Comparison of ENCODE assay signal across 9 mouse cellular contexts in genomic region chr12:79752189-79752588, GRCm38 (mm10).
A peak's percentile ranks its signal among the peaks of the same experiment; 100 is the strongest.
DNase-seq lines count a peak whose midpoint lies in the region; ATAC-seq and TF ChIP-seq lines count a peak whose summit lies in the region.
"Had no signal": no experiment of that assay in that cellular context is flagged by ENCODE, and none has a peak within 500 bp of the region (broad histone marks: within the 10 kb centered on the region; RNA-seq: fewer than 3 reads in every experiment).

No protein-coding gene starts in this region.

- H3K9me3 ChIP-seq in heart, postnatal 0 days (replicated peaks; ENCODE audit: control insufficient read depth, low read length): no peaks in the 10 kb centered on the region
- H3K9me3 ChIP-seq in embryonic facial prominence, embryonic 14.5 days (ENCODE audit: control insufficient read depth, low read length): no peaks in the 10 kb centered on the region
- H3K9me3 ChIP-seq in kidney, embryonic 14.5 days (ENCODE audit: control insufficient read depth, low read length): no peaks in the 10 kb centered on the region
- H3K9me3 ChIP-seq in neural tube, embryonic 12.5 days: no peaks in the 10 kb centered on the region

- H3K4me3 ChIP-seq in heart, postnatal 0 days (ENCODE audit: low read depth, low read length): no peak overlapping the region
- H3K4me3 ChIP-seq in embryonic facial prominence, embryonic 14.5 days (ENCODE audit: low read depth, low read length): no peak overlapping the region
- H3K4me3 ChIP-seq in kidney, embryonic 14.5 days (ENCODE audit: low read length): no peak overlapping the region
- no peak overlapping the region for H3K4me3 ChIP-seq in neural tube, embryonic 12.5 days

- no peak for DNase-seq in heart, postnatal 0 days (ENCODE audit: low spot score)
- no peak for DNase-seq in heart, postnatal 4 days
- DNase-seq in embryonic facial prominence, embryonic 14.5 days (ENCODE audit: low spot score): no peak
- no peak for DNase-seq in adrenal gland, adult 18-20 months (ENCODE audit: low spot score in 2 of 2)
- DNase-seq in lung, postnatal 25 days (ENCODE audit: low spot score): no peak

- TF ChIP-seq CTCF in heart, postnatal 0 days (IDR thresholded peaks at IDR 0.05; ENCODE audit: low read depth): no peak

- H3K4me1 ChIP-seq in heart, postnatal 0 days (ENCODE audit: control insufficient read depth, insufficient read depth): peaks cover 51% of the 10 kb centered on the region
- peaks cover 50% of the 10 kb centered on the region for H3K4me1 ChIP-seq in embryonic facial prominence, embryonic 14.5 days (ENCODE audit: control insufficient read depth, insufficient read depth, low read length)
- peaks cover 46% of the 10 kb centered on the region for H3K4me1 ChIP-seq in kidney, embryonic 14.5 days (ENCODE audit: control insufficient read depth, insufficient read depth, low read length)
- peaks cover 50% of the 10 kb centered on the region for H3K4me1 ChIP-seq in neural tube, embryonic 12.5 days

- 42% methylated on average over 5 of the region's 5 CpGs for WGBS in heart, postnatal 0 days
- 42% methylated on average over 5 of the region's 5 CpGs for WGBS in embryonic facial prominence, embryonic 14.5 days
- 31% methylated on average over 5 of the region's 5 CpGs for WGBS in kidney, embryonic 14.5 days
- 10% methylated on average over 5 of the region's 5 CpGs for WGBS in neural tube, embryonic 12.5 days

- no peak overlapping the region for H3K4me2 ChIP-seq in heart, postnatal 0 days (ENCODE audit: low read depth, low read length)
- H3K4me2 ChIP-seq in embryonic facial prominence, embryonic 14.5 days (ENCODE audit: low read depth, low read length): no peak overlapping the region
- H3K4me2 ChIP-seq in kidney, embryonic 14.5 days (replicated peaks; ENCODE audit: low read depth, low read length): no peak overlapping the region
- H3K4me2 ChIP-seq in neural tube, embryonic 12.5 days (replicated peaks): peak overlapping the region; percentile 24; the same call in 1 of the 2 replicates
- H3K4me2 ChIP-seq: liver, embryonic 11.5 days had no signal

- no peak for ATAC-seq in heart, postnatal 0 days (ENCODE audit: insufficient read depth, low read depth)
- no peak for ATAC-seq in embryonic facial prominence, embryonic 14.5 days (ENCODE audit: low read depth)
- no peak for ATAC-seq in kidney, embryonic 14.5 days (ENCODE audit: low FRiP score, low TSS enrichment)
- no peak for ATAC-seq in neural tube, embryonic 12.5 days (ENCODE audit: low FRiP score, low read depth)
- ATAC-seq in megakaryocyte, adult 5-6 weeks (ENCODE audit: poor library complexity, severe bottlenecking): no peak

- H3K27me3 ChIP-seq in heart, postnatal 0 days (ENCODE audit: control insufficient read depth, insufficient read depth, low read length): no peaks in the 10 kb centered on the region
- H3K27me3 ChIP-seq in embryonic facial prominence, embryonic 14.5 days (replicated peaks; ENCODE audit: control insufficient read depth, insufficient read depth, low read length): no peaks in the 10 kb centered on the region
- H3K27me3 ChIP-seq in kidney, embryonic 14.5 days (ENCODE audit: control insufficient read depth, insufficient read depth, low read length): no peaks in the 10 kb centered on the region
- no peaks in the 10 kb centered on the region for H3K27me3 ChIP-seq in neural tube, embryonic 12.5 days (replicated peaks)

- H3K36me3 ChIP-seq in heart, postnatal 0 days (replicated peaks; ENCODE audit: control insufficient read depth, insufficient read depth, low read length): no peaks in the 10 kb centered on the region
- H3K36me3 ChIP-seq in embryonic facial prominence, embryonic 14.5 days (ENCODE audit: control insufficient read depth, insufficient read depth, low read length): no peaks in the 10 kb centered on the region
- H3K36me3 ChIP-seq in kidney, embryonic 14.5 days (ENCODE audit: control insufficient read depth, insufficient read depth, low read length): no peaks in the 10 kb centered on the region
- no peaks in the 10 kb centered on the region for H3K36me3 ChIP-seq in neural tube, embryonic 12.5 days

- peak overlapping the region; percentile 17; the same call in 1 of the 2 replicates for H3K27ac ChIP-seq in heart, postnatal 0 days (ENCODE audit: low read depth)
- H3K27ac ChIP-seq in embryonic facial prominence, embryonic 14.5 days (replicated peaks; ENCODE audit: low read depth, low read length): peak overlapping the region; percentile 70
- peak overlapping the region; percentile 47; the same call in 1 of the 2 replicates for H3K27ac ChIP-seq in kidney, embryonic 14.5 days (ENCODE audit: low read depth, low read length)
- peak overlapping the region; percentile 57; the same call in 1 of the 2 replicates for H3K27ac ChIP-seq in neural tube, embryonic 12.5 days

- no peak overlapping the region for H3K9ac ChIP-seq in heart, postnatal 0 days (replicated peaks; ENCODE audit: low read depth, low read length)
- H3K9ac ChIP-seq in embryonic facial prominence, embryonic 14.5 days (ENCODE audit: low read depth, low read length): no peak overlapping the region
- H3K9ac ChIP-seq in kidney, embryonic 14.5 days (ENCODE audit: low read depth, low read length): no peak overlapping the region
- no peak overlapping the region for H3K9ac ChIP-seq in neural tube, embryonic 12.5 days

- no peak for TF ChIP-seq EP300 in heart, postnatal 0 days (IDR thresholded peaks at IDR 0.05; ENCODE audit: low read depth)

Comparison
In these comparisons a context has a peak if more than half of its experiments do, and no peak if none do; other contexts are left out.
1. H3K27ac ChIP-seq: peak in every context shown above with its lines; median percentile 70 in embryonic facial prominence, embryonic 14.5 days; 57 in neural tube, embryonic 12.5 days; 47 in kidney, embryonic 14.5 days; 17 in heart, postnatal 0 days.